Mouse (Mus musculus): ENCODE results near the gene Rbm47. TPM values are rescaled to one million over a fixed set of nuclear protein-coding genes. Genes with fewer than 3 reads are reported as not detected.

Rbm47 gene
- polyA plus RNA-seq, 1 experiment from 2014 or later = 70.7 TPM

DNA sequence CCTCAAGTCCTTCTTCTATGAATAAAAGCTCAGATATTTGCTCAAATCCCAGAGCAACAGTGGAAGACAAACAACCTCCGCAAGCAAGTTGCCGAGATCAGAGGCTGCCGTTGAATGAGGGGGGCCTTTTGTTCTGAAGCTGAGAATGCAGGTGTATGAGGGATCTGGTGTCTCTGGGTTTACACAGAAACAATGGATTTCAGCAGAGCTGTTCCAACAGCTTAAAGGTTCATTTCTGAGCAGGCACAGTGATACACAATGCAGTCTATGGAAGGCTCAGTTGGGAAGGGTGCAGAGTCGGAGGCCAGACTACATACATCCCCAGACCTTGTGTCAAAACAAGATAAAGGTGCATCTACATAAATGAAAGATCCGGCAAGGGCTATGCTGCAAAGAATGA, 69.5 kb downstream of the Rbm47 start:
- no peaks in the 10 kb centered on the region for H3K4me1 ChIP-seq (replicated peaks; ENCODE audit: control insufficient read depth, insufficient read depth)
- 55% methylated on average over 5 of the region's 5 CpGs for WGBS
- H3K4me3 ChIP-seq (ENCODE audit: low read depth, low read length) = no peak overlapping the region
- H3K4me2 ChIP-seq (replicated peaks; ENCODE audit: low read depth) = no peak overlapping the region
- H3K27me3 ChIP-seq (ENCODE audit: control insufficient read depth, insufficient read depth, low read length) = no peaks in the 10 kb centered on the region
- H3K9me3 ChIP-seq (ENCODE audit: control insufficient read depth, low read length) = no peaks in the 10 kb centered on the region
- H3K36me3 ChIP-seq (ENCODE audit: control insufficient read depth, insufficient read depth, low read length) = no peaks in the 10 kb centered on the region
- DNase-seq (ENCODE audit: low spot score) (no peak), ATAC-seq (ENCODE audit: low FRiP score, low TSS enrichment) (no peak)
- H3K27ac ChIP-seq (replicated peaks) = no peak overlapping the region
- TF ChIP-seq CTCF (IDR thresholded peaks at IDR 0.05; ENCODE audit: low read depth) = no peak
- no peak for TF ChIP-seq EP300 (optimal IDR thresholded peaks at IDR 0.05)
- no peak overlapping the region for H3K9ac ChIP-seq (ENCODE audit: low read length)

DNA sequence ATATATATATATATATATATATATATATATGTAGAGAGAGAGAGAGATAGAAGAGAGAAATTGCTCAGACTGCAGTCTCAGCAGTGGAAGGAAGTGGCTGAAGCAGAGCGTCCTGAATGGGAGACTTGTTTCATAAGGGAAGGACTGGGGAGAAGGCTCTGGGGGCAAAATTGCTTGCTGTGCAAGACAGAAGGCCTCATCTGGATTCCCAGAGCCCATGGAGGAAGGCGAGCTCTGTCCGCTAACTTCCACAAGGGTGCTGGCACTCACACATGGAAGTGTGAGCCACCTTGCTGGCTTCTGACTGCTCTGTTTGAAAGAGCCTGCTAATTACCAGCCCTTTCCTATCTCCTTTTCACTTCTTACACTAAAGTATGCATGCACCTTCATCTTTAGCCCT, 70.1 kb downstream of the Rbm47 start:
- no peaks in the 10 kb centered on the region for H3K4me1 ChIP-seq (replicated peaks; ENCODE audit: control insufficient read depth, insufficient read depth)
- H3K36me3 ChIP-seq (ENCODE audit: control insufficient read depth, insufficient read depth, low read length) = no peaks in the 10 kb centered on the region
- H3K27ac ChIP-seq (replicated peaks) = no peak overlapping the region
- H3K4me3 ChIP-seq (ENCODE audit: low read depth, low read length) = no peak overlapping the region
- ATAC-seq (ENCODE audit: low FRiP score, low TSS enrichment) (no peak), DNase-seq (ENCODE audit: low spot score) (no peak)
- no peak overlapping the region for H3K4me2 ChIP-seq (replicated peaks; ENCODE audit: low read depth)
- no peaks in the 10 kb centered on the region for H3K27me3 ChIP-seq (ENCODE audit: control insufficient read depth, insufficient read depth, low read length)
- 92% methylated on average over 3 of the region's 3 CpGs for WGBS
- TF ChIP-seq CTCF (IDR thresholded peaks at IDR 0.05; ENCODE audit: low read depth) (no peak), EP300 (optimal IDR thresholded peaks at IDR 0.05) (no peak)
- H3K9ac ChIP-seq (ENCODE audit: low read length) = no peak overlapping the region
- H3K9me3 ChIP-seq (ENCODE audit: control insufficient read depth, low read length) = no peaks in the 10 kb centered on the region

DNA sequence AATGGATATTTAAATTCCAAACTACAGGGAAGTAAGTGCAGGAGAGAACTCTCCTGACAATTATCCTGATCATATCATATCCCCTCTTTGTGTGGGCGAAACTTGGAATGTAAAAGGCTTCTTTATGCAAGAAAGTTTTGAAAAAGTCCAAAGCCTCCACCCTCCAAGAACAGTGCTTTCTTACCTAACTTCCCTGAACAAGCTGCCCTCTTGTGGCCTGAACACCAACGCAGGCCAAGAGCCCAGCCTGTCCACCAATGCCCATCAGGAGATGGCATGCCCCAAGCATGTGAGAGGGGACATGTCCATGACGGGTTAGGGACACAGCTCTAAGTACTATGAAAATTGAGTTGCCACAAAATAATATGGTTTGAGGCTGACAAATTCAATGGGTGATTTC, 71.3 kb downstream of the Rbm47 start:
- Histone ChIP-seq H3K4me3 (ENCODE audit: low read depth, low read length) (no peak overlapping the region), H3K9me3 (ENCODE audit: control insufficient read depth, low read length) (no peaks in the 10 kb centered on the region), H3K27ac (replicated peaks) (no peak overlapping the region), H3K4me1 (replicated peaks; ENCODE audit: control insufficient read depth, insufficient read depth) (no peaks in the 10 kb centered on the region), H3K9ac (ENCODE audit: low read length) (no peak overlapping the region), H3K36me3 (ENCODE audit: control insufficient read depth, insufficient read depth, low read length) (no peaks in the 10 kb centered on the region), H3K4me2 (replicated peaks; ENCODE audit: low read depth) (no peak overlapping the region), H3K27me3 (ENCODE audit: control insufficient read depth, insufficient read depth, low read length) (no peaks in the 10 kb centered on the region)
- 63% methylated on average over 3 of the region's 3 CpGs for WGBS
- DNase-seq (ENCODE audit: low spot score) (peak; percentile 61), ATAC-seq (ENCODE audit: low FRiP score, low TSS enrichment) (no peak)
- TF ChIP-seq EP300 (optimal IDR thresholded peaks at IDR 0.05) = no peak
- TF ChIP-seq CTCF (IDR thresholded peaks at IDR 0.05; ENCODE audit: low read depth) = peak; percentile 71

DNA sequence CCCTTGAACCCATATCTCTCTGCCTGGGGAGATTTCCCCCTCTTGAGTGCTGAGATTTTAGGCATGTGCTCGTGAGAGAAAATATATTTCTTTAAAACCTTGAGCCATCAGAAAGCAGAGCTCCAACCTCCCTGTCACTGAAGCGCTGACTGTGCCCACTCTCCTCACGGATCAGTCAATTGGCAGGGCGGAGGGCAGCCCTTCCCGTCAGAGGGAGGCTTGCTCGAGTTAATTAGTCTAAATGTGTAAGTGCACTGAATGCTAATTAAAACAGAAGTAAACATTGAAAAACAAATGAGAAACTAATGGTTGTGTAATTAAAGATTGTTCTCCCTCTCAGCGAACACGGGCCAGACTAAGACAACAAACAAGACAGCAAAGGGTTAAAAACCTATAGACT, 72.6 kb downstream of the Rbm47 start:
- ATAC-seq (ENCODE audit: low FRiP score, low TSS enrichment) = no peak

DNA sequence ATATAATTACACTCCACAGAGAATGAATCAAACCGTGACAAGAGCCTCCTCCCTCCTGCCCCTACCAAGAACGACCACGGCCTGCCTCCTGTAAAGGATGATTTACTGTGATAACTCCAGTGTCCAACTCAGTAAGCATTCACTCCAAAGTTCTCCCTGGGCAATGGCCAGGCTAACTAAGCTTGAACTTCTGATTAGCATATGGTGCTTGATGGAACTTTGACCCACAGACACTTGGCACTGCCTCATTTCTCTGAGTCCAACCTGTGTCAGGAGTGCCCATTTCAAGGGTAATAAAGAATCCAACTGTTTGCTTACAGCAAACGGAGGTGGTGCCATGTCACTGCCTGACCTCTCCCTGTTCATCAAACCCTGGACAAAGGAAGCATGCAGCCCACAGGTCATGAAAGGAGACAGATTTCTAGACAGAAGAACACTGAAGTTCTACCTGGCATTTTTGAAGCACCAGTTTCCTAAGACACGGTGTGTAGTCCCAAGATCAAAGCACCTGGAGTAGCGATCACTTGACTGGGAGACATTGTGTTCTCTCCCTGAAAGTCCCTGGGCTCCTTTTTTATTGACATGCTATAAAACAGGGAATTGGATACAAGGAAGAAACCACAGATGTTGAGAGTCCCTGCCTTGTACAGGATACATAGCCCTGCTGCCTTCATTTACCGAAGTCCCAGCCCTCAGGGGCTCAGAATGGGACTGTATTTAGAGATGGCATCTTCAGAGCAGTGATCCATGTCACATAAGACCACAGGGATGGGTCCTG, 74.6 kb downstream of the Rbm47 start:
- Histone ChIP-seq H3K9ac (ENCODE audit: low read length) (no peak overlapping the region), H3K27ac (replicated peaks) (peak overlapping the region; percentile 45; the same call in 1 of the 2 replicates), H3K4me3 (ENCODE audit: low read depth, low read length) (no peak overlapping the region), H3K36me3 (ENCODE audit: control insufficient read depth, insufficient read depth, low read length) (no peaks in the 10 kb centered on the region), H3K4me1 (replicated peaks; ENCODE audit: control insufficient read depth, insufficient read depth) (no peaks in the 10 kb centered on the region), H3K27me3 (ENCODE audit: control insufficient read depth, insufficient read depth, low read length) (no peaks in the 10 kb centered on the region), H3K9me3 (ENCODE audit: control insufficient read depth, low read length) (no peaks in the 10 kb centered on the region), H3K4me2 (replicated peaks; ENCODE audit: low read depth) (no peak overlapping the region)
- peak; percentile 56 for DNase-seq (ENCODE audit: low spot score)
- ATAC-seq (ENCODE audit: low FRiP score, low TSS enrichment) = peak; percentile 77
- WGBS = 47% methylated on average over 7 of the region's 7 CpGs
- TF ChIP-seq CTCF (IDR thresholded peaks at IDR 0.05; ENCODE audit: low read depth) (no peak), EP300 (optimal IDR thresholded peaks at IDR 0.05) (no peak)

More for the DNA sequence above, 72.6 kb downstream of the Rbm47 start:
- Histone ChIP-seq H3K27ac (replicated peaks) (no peak overlapping the region), H3K4me1 (replicated peaks; ENCODE audit: control insufficient read depth, insufficient read depth) (no peaks in the 10 kb centered on the region), H3K27me3 (ENCODE audit: control insufficient read depth, insufficient read depth, low read length) (no peaks in the 10 kb centered on the region), H3K4me3 (ENCODE audit: low read depth, low read length) (no peak overlapping the region), H3K9ac (ENCODE audit: low read length) (no peak overlapping the region), H3K36me3 (ENCODE audit: control insufficient read depth, insufficient read depth, low read length) (no peaks in the 10 kb centered on the region), H3K4me2 (replicated peaks; ENCODE audit: low read depth) (no peak overlapping the region), H3K9me3 (ENCODE audit: control insufficient read depth, low read length) (no peaks in the 10 kb centered on the region)
- DNase-seq (ENCODE audit: low spot score) = no peak
- TF ChIP-seq EP300 (optimal IDR thresholded peaks at IDR 0.05) = no peak
- TF ChIP-seq CTCF (IDR thresholded peaks at IDR 0.05; ENCODE audit: low read depth) = no peak
- WGBS = 70% methylated on average over 8 of the region's 8 CpGs

DNA sequence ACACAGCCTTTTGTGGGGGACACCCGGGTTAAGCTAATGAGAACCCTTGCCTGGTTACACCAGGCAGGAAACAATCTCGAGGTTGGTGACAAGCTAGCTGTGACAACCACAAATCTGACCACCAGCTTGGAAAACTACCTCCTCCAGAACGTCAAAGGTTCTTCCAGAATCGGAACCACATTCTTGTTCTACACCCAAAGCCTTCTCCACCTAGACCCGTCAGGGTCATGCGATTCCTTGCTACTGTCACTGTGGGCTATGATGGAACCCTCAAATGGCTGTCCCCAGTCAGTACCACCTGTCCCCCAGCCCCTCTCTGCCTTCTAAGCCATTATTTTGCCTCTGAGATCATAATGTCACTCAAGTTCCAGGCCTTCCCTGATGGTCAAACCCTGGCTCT, 76.8 kb downstream of the Rbm47 start:
- no peak overlapping the region for H3K9ac ChIP-seq (ENCODE audit: low read length)
- no peak overlapping the region for H3K4me3 ChIP-seq (ENCODE audit: low read depth, low read length)
- H3K27me3 ChIP-seq (ENCODE audit: control insufficient read depth, insufficient read depth, low read length) = no peaks in the 10 kb centered on the region
- no peak for TF ChIP-seq EP300 (optimal IDR thresholded peaks at IDR 0.05)
- TF ChIP-seq CTCF (IDR thresholded peaks at IDR 0.05; ENCODE audit: low read depth) = no peak
- ATAC-seq (ENCODE audit: low FRiP score, low TSS enrichment) (no peak; the same call in 1 of the 2 replicates), DNase-seq (ENCODE audit: low spot score) (no peak)
- H3K4me2 ChIP-seq (replicated peaks; ENCODE audit: low read depth) = no peak overlapping the region
- H3K27ac ChIP-seq (replicated peaks) = no peak overlapping the region
- WGBS = 81% methylated on average over 6 of the region's 6 CpGs
- no peaks in the 10 kb centered on the region for H3K9me3 ChIP-seq (ENCODE audit: control insufficient read depth, low read length)
- H3K4me1 ChIP-seq (replicated peaks; ENCODE audit: control insufficient read depth, insufficient read depth) = no peaks in the 10 kb centered on the region
- H3K36me3 ChIP-seq (ENCODE audit: control insufficient read depth, insufficient read depth, low read length) = no peaks in the 10 kb centered on the region

Measured in stomach, postnatal 0 days (tissue).